ENCODE assay signal across 8 mouse cellular contexts in genomic region chr10:80140666-80141035, GRCm38 (mm10). TPM values are rescaled to one million over a fixed set of nuclear protein-coding genes. Genes with fewer than 3 reads are reported as not detected.
A peak's percentile ranks its signal among the peaks of the same experiment; 100 is the strongest.
DNase-seq lines count a peak whose midpoint lies in the region; ATAC-seq and TF ChIP-seq lines count a peak whose summit lies in the region.

Cbarp (minus strand) TSS chr10:80140835.

- peak within 1 kb of the TSS; percentile 81 for H3K4me3 ChIP-seq in kidney, embryonic 14.5 days (ENCODE audit: low read length)
- H3K4me3 ChIP-seq in forebrain, postnatal 0 days (ENCODE audit: low read depth, low read length), result peak within 1 kb of the TSS; percentile 76
- H3K4me3 ChIP-seq in limb, embryonic 14.5 days (replicated peaks; ENCODE audit: low read length), result peak within 1 kb of the TSS; percentile 83

- peak within 1 kb of the TSS; percentile 72 for H3K27ac ChIP-seq in kidney, embryonic 14.5 days (ENCODE audit: low read depth, low read length)
- H3K27ac ChIP-seq in forebrain, postnatal 0 days (ENCODE audit: low read depth, low read length), result peak within 1 kb of the TSS; percentile 96
- peak within 1 kb of the TSS; percentile 56 for H3K27ac ChIP-seq in limb, embryonic 14.5 days (replicated peaks; ENCODE audit: low read depth, low read length)

- peaks cover 23% of the 10 kb centered on the region for H3K36me3 ChIP-seq in kidney, embryonic 14.5 days (ENCODE audit: control insufficient read depth, insufficient read depth, low read length)
- H3K36me3 ChIP-seq in forebrain, postnatal 0 days (ENCODE audit: insufficient read depth), result peaks cover 20% of the 10 kb centered on the region
- peaks cover 31% of the 10 kb centered on the region for H3K36me3 ChIP-seq in limb, embryonic 14.5 days (ENCODE audit: control insufficient read depth, insufficient read depth, low read length)

- H3K4me2 ChIP-seq in kidney, embryonic 14.5 days (replicated peaks; ENCODE audit: low read depth, low read length), result peak within 1 kb of the TSS; percentile 92
- peak within 1 kb of the TSS; percentile 95 for H3K4me2 ChIP-seq in forebrain, postnatal 0 days (ENCODE audit: low read depth)
- peak within 1 kb of the TSS; percentile 97 for H3K4me2 ChIP-seq in limb, embryonic 14.5 days (replicated peaks; ENCODE audit: low read depth, low read length, severe bottlenecking)

- peaks cover 23% of the 10 kb centered on the region for H3K27me3 ChIP-seq in kidney, embryonic 14.5 days (ENCODE audit: control insufficient read depth, insufficient read depth, low read length)
- H3K27me3 ChIP-seq in forebrain, postnatal 0 days (ENCODE audit: insufficient read depth, low read length), result no peaks in the 10 kb centered on the region
- peaks cover 16% of the 10 kb centered on the region for H3K27me3 ChIP-seq in limb, embryonic 14.5 days (ENCODE audit: control insufficient read depth, insufficient read depth, low read length)

- TF ChIP-seq POLR2A in limb, embryonic 14.5 days (IDR thresholded peaks at IDR 0.05; ENCODE audit: borderline replicate concordance, extremely low read depth, insufficient read depth, insufficient read length), result no peak

- H3K4me1 ChIP-seq in kidney, embryonic 14.5 days (ENCODE audit: control insufficient read depth, insufficient read depth, low read length), result peaks cover 37% of the 10 kb centered on the region
- peaks cover 17% of the 10 kb centered on the region for H3K4me1 ChIP-seq in forebrain, postnatal 0 days (ENCODE audit: insufficient read depth)
- H3K4me1 ChIP-seq in limb, embryonic 14.5 days (ENCODE audit: control insufficient read depth, insufficient read depth, low read length), result peaks cover 27% of the 10 kb centered on the region

- ATAC-seq in kidney, embryonic 14.5 days (ENCODE audit: low FRiP score, low TSS enrichment), result no peak
- ATAC-seq in forebrain, postnatal 0 days, result no peak
- ATAC-seq in limb, embryonic 14.5 days (ENCODE audit: low FRiP score, low read depth), result no peak

- TF ChIP-seq CTCF in forebrain, postnatal 0 days (IDR thresholded peaks at IDR 0.05; ENCODE audit: low read depth), result no peak

- WGBS in kidney, embryonic 14.5 days, result 79% methylated on average over 10 of the region's 10 CpGs
- 63% methylated on average over 10 of the region's 10 CpGs for WGBS in forebrain, postnatal 0 days
- 82% methylated on average over 10 of the region's 10 CpGs for WGBS in limb, embryonic 14.5 days

- H3K9ac ChIP-seq in kidney, embryonic 14.5 days (ENCODE audit: low read depth, low read length), result peak within 1 kb of the TSS; percentile 5; the same call in 1 of the 2 replicates
- H3K9ac ChIP-seq in forebrain, postnatal 0 days, result peak within 1 kb of the TSS; percentile 48
- peak within 1 kb of the TSS; percentile 28; the same call in 1 of the 2 replicates for H3K9ac ChIP-seq in limb, embryonic 14.5 days (ENCODE audit: low read depth, low read length, severe bottlenecking)

- DNase-seq in kidney, postnatal 36 days, result no peak
- no peak for DNase-seq in adrenal gland, adult 8-10 months
- no peak for DNase-seq in forebrain, postnatal 0 days
- no peak for DNase-seq in limb, embryonic 14.5 days (ENCODE audit: low spot score)
- no peak for DNase-seq in ovary, postnatal 14 days (ENCODE audit: low spot score)
- DNase-seq in thymus, postnatal 10 days (ENCODE audit: low spot score in 2 of 2), result no peak
- DNase-seq in yolk sac, embryonic 10.5 days (ENCODE audit: low spot score), result no peak

- H3K9me3 ChIP-seq in kidney, embryonic 14.5 days (ENCODE audit: control insufficient read depth, low read length), result no peaks in the 10 kb centered on the region
- no peaks in the 10 kb centered on the region for H3K9me3 ChIP-seq in forebrain, postnatal 0 days (ENCODE audit: low read length)
- H3K9me3 ChIP-seq in limb, embryonic 14.5 days (ENCODE audit: control insufficient read depth, low read length), result no peaks in the 10 kb centered on the region

RNA-seq across cellular contexts. Expression of gene Cbarp, which starts in this region (rescaled TPM):
- 8.1 and 8.4 TPM in 2 replicates for polyA plus RNA-seq in kidney, embryonic 14.5 days (2014; fragmentation: Nextera tagmentation; extraction: Ambion mirVana)
- 10 to 100 TPM; 58.4 to 92.4 (median 81.9) TPM for total RNA-seq in adrenal gland, adult 8-10 months (2022)
- 114 and 151 TPM in 2 replicates for total RNA-seq in forebrain, postnatal 0 days (2014; rRNA removed)
- polyA plus RNA-seq in forebrain, postnatal 0 days (2015; fragmentation: Nextera tagmentation; extraction: Ambion mirVana), result 57.5 and 68.2 TPM in 2 replicates
- polyA plus RNA-seq in limb, embryonic 14.5 days (2012; rRNA removed), result 28.9 and 36.0 TPM in 2 replicates
- 7.5 and 9.3 TPM in 2 replicates for polyA plus RNA-seq in limb, embryonic 14.5 days (2014; fragmentation: Nextera tagmentation; extraction: Ambion mirVana)
